Mouse (Mus musculus) layer of hippocampus, adult 9-11 months (tissue): ENCODE data around the gene Gm572.
A peak's percentile ranks its signal among the peaks of the same experiment; 100 is the strongest.

Source experiments
- DNase-seq: peaks from one replicate; pipeline ENCODE4 v3.0.0; 2022

Gm572 gene

DNA sequence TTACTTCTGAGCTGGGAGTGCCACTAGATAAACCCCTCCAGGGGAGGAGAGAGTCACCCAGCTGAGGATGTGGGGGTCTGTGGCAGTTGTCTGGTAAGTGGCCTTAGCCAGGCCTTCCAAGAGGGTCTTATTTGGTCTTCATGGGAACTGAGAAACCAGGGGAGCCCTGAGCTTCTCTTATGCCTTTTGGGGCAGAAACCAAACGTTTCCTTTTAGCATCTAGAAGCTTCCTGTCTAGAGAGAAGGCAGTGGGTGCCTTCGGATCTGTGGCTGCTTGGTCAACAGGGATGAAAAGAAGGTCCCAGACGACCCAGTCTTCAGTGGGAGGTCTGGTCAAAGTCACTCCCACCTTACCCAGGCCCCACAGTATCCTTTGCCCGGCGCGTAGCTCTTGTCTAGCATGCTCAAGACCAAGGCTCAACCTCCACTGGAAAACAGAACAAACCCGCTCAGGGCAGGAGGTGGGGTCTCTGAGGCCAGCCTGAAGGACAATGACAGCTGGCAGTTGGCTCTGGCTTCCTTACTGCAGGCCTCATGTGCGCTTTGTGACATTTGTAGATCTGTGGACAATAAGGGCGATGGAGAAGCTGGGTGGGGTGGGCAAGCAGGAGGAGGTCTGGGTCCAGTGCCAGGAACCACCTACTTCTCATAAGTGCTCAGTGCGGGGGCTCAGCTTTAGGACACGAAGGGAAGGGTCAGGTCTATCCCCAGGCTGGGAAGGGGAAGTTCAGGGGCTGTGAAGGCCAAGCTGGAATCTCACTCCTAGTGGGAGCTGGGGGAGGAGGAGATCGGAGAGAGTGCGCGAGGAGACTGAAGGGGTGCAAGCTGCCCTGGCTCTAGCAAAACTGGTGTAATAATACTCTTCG is at the start of gene Gm572:
Gene Gm572 (plus strand): TSS at position 27 of the 866 bp plus-strand sequence.
- DNase-seq: peak; percentile 32

DNA sequence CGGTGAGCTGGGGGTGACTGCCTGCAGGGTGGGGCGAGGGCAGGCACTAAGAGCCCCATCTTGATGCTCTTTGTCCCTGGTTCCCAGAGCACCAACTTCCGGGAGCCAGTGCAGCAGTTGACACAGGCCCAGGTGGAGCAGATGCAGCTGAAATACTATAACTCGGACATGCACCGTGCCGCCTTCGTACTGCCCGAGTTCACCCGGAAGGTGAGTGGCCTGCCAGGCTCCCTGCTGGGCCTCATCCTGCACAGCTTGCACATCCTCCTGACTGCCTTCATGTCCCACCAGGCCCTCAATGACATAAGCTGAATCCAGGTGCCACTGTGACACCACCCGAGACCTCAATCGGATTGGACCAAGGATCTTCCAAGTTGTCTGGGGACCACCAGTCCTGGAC is 49.1 kb upstream of the Gm572 start:
- no peak for DNase-seq

GRCm38 (mm10) chr4:148595916-148596315 is 47.2 kb upstream of the Gm572 start:
- DNase-seq: no peak

- no peak for DNase-seq
These were observed 46.4 kb upstream of the Gm572 start for GRCm38 (mm10) chr4:148596731-148597130.

DNA sequence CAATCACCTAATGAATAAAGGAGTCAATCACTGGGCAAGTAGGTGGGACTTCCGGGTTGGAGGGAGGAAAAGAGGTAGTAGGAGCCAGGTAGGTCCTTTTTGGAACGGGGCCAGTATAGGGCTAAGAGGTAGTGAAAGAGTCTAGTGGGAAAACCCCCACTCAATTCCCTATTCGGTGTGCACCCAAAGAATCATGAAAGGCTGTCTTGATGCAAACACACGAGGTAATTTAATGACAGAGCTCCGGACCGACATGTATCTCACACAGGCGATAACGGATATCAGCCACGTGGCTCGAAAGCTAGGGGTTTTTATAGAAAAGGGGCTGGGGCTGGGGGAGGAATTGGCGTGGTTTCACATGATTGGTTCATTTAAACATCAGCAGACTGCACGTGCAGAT is 44.3 kb upstream of the Gm572 start:
- no peak for DNase-seq

GRCm38 (mm10) chr4:148600316-148600715 is 42.8 kb upstream of the Gm572 start:
- DNase-seq: no peak

DNA sequence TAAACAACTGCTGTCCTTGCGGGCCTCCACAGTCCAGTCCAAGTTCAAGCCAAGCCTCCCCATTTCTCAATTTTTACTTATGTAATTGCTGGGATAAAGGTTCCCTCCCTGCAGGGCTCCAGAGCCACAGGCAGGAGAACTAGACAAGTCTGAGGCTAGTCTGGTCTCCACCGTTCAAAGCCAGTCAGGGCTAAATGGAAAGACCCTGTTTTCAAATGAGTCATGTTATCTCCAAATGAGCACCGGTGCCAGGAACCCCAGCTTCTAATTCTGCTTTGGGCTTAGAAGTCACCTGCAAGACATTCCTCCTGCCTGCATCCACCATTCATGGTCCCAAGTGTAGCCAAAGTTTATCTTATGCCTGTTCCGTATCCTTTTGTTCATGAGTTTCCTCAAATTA is 41.2 kb upstream of the Gm572 start:
- DNase-seq: no peak

DNA sequence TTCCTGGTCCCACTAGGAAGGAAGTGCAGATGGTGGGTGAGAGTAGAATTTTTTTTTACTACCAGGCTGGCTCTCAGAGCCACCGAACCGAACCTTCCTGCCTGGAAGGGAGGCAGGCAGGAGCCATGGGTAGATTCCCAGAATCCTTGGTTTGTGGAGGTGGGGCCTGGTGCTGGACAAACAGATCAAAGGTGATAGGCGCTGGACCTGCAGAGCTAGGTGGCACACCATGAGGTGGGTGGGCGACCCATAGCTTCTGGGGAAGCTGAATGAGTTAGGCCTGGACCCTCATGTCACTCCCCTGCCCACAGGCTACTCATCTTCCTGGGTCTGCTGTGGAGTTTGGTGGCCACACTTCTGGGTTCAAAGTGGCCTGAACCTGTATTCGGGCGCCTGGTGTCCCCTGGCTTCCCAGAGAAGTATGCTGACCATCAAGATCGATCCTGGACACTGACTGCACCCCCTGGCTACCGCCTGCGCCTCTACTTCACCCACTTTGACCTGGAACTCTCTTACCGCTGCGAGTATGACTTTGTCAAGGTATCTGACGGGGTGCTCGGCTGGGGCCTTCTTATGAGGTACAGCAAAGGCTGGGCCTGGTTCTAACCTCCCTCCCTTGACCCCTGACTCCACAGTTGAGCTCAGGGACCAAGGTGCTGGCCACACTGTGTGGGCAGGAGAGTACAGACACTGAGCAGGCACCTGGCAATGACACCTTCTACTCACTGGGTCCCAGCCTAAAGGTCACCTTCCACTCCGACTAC is 40.6 kb upstream of the Gm572 start, which contains the start of gene Masp2:
Gene Masp2 (plus strand): TSS at position 198 of the 764 bp plus-strand sequence.
- no peak for DNase-seq

GRCm38 (mm10) chr4:148603376-148604139 is 39.6 kb upstream of the Gm572 start:
- no peak for DNase-seq

DNA sequence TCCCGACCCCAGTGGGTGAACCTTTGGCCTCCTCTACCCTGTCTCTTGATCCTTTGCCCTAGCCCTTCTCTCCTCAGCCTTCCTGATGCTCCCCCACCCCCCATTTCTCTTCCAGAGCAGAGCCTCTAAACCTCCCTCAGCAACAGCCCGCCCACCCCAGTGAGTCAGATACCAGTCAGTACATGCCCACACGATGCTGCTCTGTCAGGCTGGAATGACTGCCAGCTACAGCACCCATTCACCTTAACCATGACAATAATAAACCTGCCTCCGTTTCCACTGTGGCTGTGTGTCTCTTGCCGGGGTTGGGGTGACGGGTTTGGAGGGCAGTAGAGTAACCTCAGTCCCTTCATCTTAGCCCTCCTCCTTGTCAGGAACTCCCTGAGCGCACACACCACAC is 39.0 kb upstream of the Gm572 start:
- peak; percentile 84 for DNase-seq

GRCm38 (mm10) chr4:148604541-148605165 is 38.5 kb upstream of the Gm572 start:
- no peak for DNase-seq

DNA sequence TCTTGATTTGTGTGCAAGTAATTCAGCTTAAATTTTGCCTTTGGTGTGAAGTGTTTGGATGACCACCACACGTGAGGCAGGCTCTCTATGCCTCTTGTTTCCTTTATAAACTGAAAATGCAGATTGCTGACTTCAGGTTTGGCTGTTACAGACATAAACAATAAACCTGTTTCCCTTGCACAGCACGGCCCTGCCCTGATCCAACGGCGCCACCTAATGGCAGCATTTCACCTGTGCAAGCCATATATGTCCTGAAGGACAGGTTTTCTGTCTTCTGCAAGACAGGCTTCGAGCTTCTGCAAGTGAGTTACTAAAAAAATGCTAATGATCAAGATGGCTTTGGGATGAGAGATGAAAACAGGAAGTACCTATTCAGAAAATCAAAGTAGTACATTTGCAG is 35.4 kb upstream of the Gm572 start:
- no peak for DNase-seq

- DNase-seq: no peak
These were observed 33.3 kb upstream of the Gm572 start for GRCm38 (mm10) chr4:148609805-148610204.

DNA sequence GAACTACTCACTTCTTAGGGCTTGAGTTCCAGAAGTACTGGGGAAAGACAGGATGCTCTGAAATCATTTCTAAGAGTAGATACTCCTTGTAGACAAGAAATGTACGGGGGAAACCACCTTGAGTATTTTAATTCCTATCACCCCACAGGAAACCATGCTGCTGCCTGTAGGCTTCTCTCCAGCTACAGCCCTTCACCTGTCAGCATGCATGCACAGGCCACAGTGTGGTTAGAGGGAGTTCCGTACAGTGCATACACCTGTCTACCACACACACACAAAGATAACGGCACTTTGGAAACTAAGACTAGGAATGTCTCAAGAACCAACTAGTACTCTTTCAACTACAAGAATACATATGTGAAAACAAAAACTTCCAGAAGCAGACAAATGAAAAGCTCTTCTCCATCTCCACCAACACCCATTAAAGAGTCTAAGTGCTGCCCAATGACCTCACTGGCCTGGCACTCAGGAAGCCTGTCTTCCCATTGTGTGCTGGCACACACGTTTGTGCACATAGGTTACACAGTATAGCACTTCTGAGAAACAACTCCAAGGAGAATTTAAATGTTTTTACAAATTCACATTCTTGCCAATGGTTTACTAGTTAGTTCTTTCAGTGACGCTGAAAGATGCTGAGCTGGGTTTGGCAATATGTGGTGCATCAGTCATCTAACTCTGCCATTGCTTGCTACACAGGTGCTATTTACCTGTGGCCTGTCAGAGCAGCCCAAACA is 32.3 kb upstream of the Gm572 start:
- DNase-seq: no peak

- DNase-seq: no peak
These were observed 30.6 kb upstream of the Gm572 start for GRCm38 (mm10) chr4:148612557-148612956.

GRCm38 (mm10) chr4:148613738-148614137 is 29.4 kb upstream of the Gm572 start:
- no peak for DNase-seq

DNA sequence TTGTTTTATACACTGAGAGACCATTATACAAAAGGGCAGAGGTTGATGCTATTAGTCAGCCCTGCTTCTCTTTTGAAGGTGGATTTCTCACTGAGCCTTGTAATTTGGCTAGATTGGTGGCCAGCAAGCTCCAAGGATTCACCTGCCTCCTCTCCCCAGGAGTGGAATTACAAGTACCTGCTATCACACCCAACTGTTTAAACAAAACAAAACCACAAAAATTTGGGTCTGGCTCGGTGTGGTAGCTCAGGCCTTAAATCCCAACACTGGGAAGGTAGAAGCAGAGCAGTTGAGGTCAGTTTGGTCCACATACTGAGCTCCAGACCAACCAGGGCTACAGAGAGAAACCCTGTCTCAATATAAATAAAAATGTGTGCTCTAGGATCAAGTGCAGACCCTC is 23.3 kb upstream of the Gm572 start:
- no peak for DNase-seq

DNA sequence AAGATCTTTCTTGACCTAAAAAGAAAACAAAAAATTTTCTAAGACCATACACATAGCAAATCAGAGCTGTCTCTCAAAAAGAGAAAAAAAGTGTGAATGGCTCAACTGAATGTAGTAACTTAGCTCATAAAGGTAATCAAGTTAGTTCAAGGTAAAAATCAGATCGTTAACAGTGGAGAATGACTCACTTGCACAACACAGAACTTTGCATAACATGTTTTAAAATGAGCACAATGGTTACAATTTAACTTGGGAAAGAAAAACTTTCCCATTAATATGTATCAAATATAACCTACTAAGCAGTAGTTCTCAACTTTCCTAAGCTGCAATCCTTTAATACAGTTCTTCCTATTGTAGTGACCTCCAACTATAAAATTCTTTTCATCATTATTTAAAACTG is 22.4 kb upstream of the Gm572 start:
- DNase-seq: no peak

- no peak for DNase-seq
These were observed 20.6 kb upstream of the Gm572 start for GRCm38 (mm10) chr4:148622485-148622884.

DNA sequence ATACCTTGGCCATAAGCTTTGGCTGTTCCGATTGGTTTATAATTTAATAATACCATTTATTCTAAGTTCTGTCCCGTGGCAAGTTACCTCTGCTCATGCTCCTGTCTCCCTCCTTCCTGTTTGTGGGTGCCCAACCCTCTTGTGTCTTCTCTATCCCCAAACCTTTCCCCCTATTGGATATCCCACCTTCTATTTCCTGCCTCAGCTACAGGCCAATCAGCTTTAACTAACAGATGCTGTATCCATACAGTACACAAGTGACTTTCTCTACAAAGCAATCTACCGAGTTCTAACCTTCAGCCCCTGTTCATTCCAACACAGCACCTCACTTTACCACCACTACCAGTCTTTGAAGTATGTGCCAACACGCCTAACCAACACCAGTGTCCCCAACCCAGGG is 19.5 kb upstream of the Gm572 start:
- no peak for DNase-seq

- no peak for DNase-seq
These were observed 18.1 kb upstream of the Gm572 start for GRCm38 (mm10) chr4:148625010-148625409.
